Mouse (Mus musculus): Measurements from ENCODE around the gene Serpini1. TPM values are rescaled to one million over a fixed set of nuclear protein-coding genes. Genes with fewer than 3 reads are reported as not detected.

Serpini1 gene
- polyA plus RNA-seq (2012; ENCODE audit: insufficient read depth, insufficient read length, missing spikeins), result 0.52 and 2.6 TPM in 2 replicates

- Histone ChIP-seq H3K4me1 (ENCODE audit: control insufficient read depth, insufficient read depth, insufficient read length, low read length) (peaks cover 2% of the 10 kb centered on the region; the same call in 1 of the 2 replicates), H3K27ac (replicated peaks; ENCODE audit: low read depth, low read length) (peak within 1 kb of the TSS; percentile 87), H3K4me3 (ENCODE audit: insufficient read depth, low read depth, low read length) (peak within 1 kb of the TSS; percentile 83)
Observed at GRCm38 (mm10) chr3:75557292-75557691, at the start of gene Serpini1. Gene Serpini1 (plus strand): TSS chr3:75557547.

GRCm38 (mm10) chr3:75517631-75518250 lies 39.6 kb upstream of the Serpini1 start:
- Histone ChIP-seq H3K27ac (replicated peaks; ENCODE audit: low read depth, low read length) (no peak overlapping the region), H3K4me3 (ENCODE audit: insufficient read depth, low read depth, low read length) (no peak overlapping the region), H3K4me1 (ENCODE audit: control insufficient read depth, insufficient read depth, insufficient read length, low read length) (no peaks in the 10 kb centered on the region)

DNA sequence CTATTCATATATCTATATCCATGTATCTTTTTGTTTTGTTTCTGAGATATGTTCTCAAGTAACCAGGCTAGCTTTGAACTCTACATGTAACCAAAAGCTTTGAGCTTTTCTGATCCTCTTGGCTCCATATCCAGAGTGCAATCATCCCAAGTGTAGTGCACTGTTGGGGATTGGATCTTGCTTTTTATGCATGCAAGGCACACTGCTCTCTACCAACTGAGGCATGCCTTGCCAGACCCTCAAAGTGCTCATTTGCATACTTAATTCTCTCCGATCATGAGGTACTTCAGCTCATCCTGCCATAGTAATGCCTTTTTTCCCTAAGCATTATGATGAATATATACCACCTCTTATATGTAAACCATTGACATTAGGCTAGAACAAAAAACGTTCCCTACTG lies 36.0 kb upstream of the Serpini1 start:
- Histone ChIP-seq H3K27ac (replicated peaks; ENCODE audit: low read depth, low read length) (no peak overlapping the region), H3K4me3 (ENCODE audit: insufficient read depth, low read depth, low read length) (no peak overlapping the region), H3K4me1 (ENCODE audit: control insufficient read depth, insufficient read depth, insufficient read length, low read length) (no peaks in the 10 kb centered on the region)

DNA sequence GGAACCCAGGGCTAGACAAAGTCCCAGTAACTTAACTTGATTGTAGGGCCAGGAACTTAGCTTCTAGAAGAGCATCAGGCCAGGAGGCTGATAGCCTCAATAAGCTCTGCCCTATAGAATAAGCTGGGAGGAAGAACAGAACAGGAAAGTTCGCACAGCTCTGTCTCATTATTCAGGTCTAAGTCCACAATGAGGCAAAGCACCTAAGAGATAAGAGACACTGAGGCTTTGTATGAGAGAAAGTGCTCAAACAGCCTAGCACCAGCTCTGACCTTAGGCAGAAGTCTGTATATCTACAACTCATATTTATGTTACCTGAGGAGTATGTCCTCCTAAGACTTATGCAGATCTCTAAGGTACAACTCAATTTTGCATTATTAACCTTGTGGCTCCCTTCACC lies 34.8 kb upstream of the Serpini1 start:
- no peak overlapping the region for H3K27ac ChIP-seq (replicated peaks; ENCODE audit: low read depth, low read length)
- H3K4me3 ChIP-seq (ENCODE audit: insufficient read depth, low read depth, low read length), result no peak overlapping the region
- H3K4me1 ChIP-seq (ENCODE audit: control insufficient read depth, insufficient read depth, insufficient read length, low read length), result no peaks in the 10 kb centered on the region

DNA sequence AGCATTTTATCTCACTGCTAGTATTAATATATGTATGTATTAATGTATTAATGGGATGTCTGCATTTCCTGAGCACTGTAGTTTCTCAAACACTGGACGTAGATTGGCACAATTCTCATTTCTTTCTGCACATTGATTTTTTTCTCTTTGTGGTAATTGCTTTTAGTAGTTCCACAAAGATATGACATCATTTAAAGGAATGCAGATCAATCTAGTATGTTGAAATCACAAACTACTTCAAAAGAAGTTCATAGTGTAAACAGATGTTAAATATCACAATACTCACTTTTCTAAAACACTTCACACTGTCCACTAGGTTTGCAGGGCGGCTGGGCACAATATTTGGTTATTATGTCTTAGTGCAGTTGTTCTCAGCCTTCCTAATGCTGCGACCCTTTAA lies 26.3 kb upstream of the Serpini1 start:
- no peak overlapping the region for H3K27ac ChIP-seq (replicated peaks; ENCODE audit: low read depth, low read length)
- H3K4me3 ChIP-seq (ENCODE audit: insufficient read depth, low read depth, low read length), result no peak overlapping the region

GRCm38 (mm10) chr3:75534045-75534834 lies 23.1 kb upstream of the Serpini1 start:
- H3K4me3 ChIP-seq (ENCODE audit: insufficient read depth, low read depth, low read length), result no peak overlapping the region
- no peaks in the 10 kb centered on the region for H3K4me1 ChIP-seq (ENCODE audit: control insufficient read depth, insufficient read depth, insufficient read length, low read length)
- H3K27ac ChIP-seq (replicated peaks; ENCODE audit: low read depth, low read length), result no peak overlapping the region

More for the DNA sequence above, 26.3 kb upstream of the Serpini1 start:
- no peaks in the 10 kb centered on the region for H3K4me1 ChIP-seq (ENCODE audit: control insufficient read depth, insufficient read depth, insufficient read length, low read length)

GRCm38 (mm10) chr3:75541259-75541658 lies 16.1 kb upstream of the Serpini1 start:
- H3K27ac ChIP-seq (replicated peaks; ENCODE audit: low read depth, low read length), result no peak overlapping the region
- no peak overlapping the region for H3K4me3 ChIP-seq (ENCODE audit: insufficient read depth, low read depth, low read length)
- no peaks in the 10 kb centered on the region; the same call in 1 of the 2 replicates for H3K4me1 ChIP-seq (ENCODE audit: control insufficient read depth, insufficient read depth, insufficient read length, low read length)

GRCm38 (mm10) chr3:75542852-75543251 lies 14.5 kb upstream of the Serpini1 start:
- Histone ChIP-seq H3K4me3 (ENCODE audit: insufficient read depth, low read depth, low read length) (no peak overlapping the region), H3K4me1 (ENCODE audit: control insufficient read depth, insufficient read depth, insufficient read length, low read length) (peaks cover 3% of the 10 kb centered on the region; the same call in 1 of the 2 replicates), H3K27ac (replicated peaks; ENCODE audit: low read depth, low read length) (no peak overlapping the region)

GRCm38 (mm10) chr3:75544287-75544686 lies 13.1 kb upstream of the Serpini1 start:
- Histone ChIP-seq H3K4me3 (ENCODE audit: insufficient read depth, low read depth, low read length) (no peak overlapping the region), H3K4me1 (ENCODE audit: control insufficient read depth, insufficient read depth, insufficient read length, low read length) (peaks cover 3% of the 10 kb centered on the region; the same call in 1 of the 2 replicates), H3K27ac (replicated peaks; ENCODE audit: low read depth, low read length) (no peak overlapping the region)

- Histone ChIP-seq H3K4me3 (ENCODE audit: insufficient read depth, low read depth, low read length) (no peak overlapping the region), H3K27ac (replicated peaks; ENCODE audit: low read depth, low read length) (no peak overlapping the region), H3K4me1 (ENCODE audit: control insufficient read depth, insufficient read depth, insufficient read length, low read length) (peaks cover 5% of the 10 kb centered on the region)
Observed at GRCm38 (mm10) chr3:75551248-75551647, 6.1 kb upstream of the Serpini1 start.

- H3K27ac ChIP-seq (replicated peaks; ENCODE audit: low read depth, low read length), result peak overlapping the region; percentile 87
- peaks cover 2% of the 10 kb centered on the region; the same call in 1 of the 2 replicates for H3K4me1 ChIP-seq (ENCODE audit: control insufficient read depth, insufficient read depth, insufficient read length, low read length)
- H3K4me3 ChIP-seq (ENCODE audit: insufficient read depth, low read depth, low read length), result peak overlapping the region; percentile 83
Observed at GRCm38 (mm10) chr3:75556121-75556694, 1.1 kb upstream of the Serpini1 start.

DNA sequence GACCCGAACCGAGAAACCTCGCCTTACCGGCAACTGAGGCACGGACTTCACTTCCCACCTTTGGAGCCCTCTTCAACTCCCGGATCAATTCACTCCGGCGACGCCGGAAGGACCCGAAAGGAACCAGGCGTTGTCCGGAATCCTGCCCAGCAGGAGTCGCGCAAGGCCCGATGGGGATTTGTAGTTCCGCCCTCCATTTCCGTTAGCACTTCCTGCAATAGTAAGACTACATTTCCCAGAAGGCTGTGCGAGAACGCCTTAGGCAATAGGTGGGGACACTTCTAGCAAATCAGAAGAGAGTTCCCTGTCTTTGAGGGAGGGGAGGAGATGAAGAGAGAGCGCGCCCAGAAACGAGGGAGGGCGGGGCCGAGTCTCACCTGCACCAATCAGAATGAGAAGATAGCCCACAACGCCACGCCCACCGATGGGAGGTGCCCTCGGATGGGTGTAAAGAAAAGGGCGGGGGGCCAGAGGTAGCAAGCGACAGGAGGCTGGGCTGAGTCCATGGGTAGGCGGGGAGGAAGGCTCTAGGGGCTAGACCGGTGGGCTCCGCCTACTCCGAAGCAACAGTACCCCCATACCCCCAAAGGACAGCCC lies 554 bp upstream of the Serpini1 start, which contains the start of gene Pdcd10:
Gene Pdcd10 (minus strand): TSS at position 162 of the 597 bp plus-strand sequence.
- H3K4me1 ChIP-seq (ENCODE audit: control insufficient read depth, insufficient read depth, insufficient read length, low read length), result peaks cover 2% of the 10 kb centered on the region; the same call in 1 of the 2 replicates
- peak within 1 kb of the TSS; percentile 87 for H3K27ac ChIP-seq (replicated peaks; ENCODE audit: low read depth, low read length)
- H3K4me3 ChIP-seq (ENCODE audit: insufficient read depth, low read depth, low read length), result peak within 1 kb of the TSS; percentile 83

DNA sequence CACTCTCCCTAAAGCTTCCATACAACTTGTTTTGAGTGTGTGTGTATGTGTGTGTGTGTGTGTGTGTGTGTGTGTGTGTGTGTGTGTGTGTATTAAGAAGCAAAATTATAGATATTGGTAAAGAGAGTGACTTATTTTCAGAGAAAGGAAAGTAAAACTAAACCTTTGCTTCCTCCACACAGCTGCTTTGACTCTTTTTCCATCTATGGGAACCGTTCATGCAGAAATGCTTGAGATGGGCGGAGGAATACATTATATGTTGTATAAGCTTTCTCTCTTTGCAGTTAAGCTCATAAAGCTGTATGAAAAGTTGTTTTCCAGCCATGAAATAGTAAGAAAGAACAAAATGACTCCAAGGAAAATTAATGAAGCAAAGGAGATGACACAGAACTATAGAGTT lies 16.7 kb downstream of the Serpini1 start:
- Histone ChIP-seq H3K4me1 (ENCODE audit: control insufficient read depth, insufficient read depth, insufficient read length, low read length) (no peaks in the 10 kb centered on the region; the same call in 1 of the 2 replicates), H3K27ac (replicated peaks; ENCODE audit: low read depth, low read length) (no peak overlapping the region), H3K4me3 (ENCODE audit: insufficient read depth, low read depth, low read length) (no peak overlapping the region)

DNA sequence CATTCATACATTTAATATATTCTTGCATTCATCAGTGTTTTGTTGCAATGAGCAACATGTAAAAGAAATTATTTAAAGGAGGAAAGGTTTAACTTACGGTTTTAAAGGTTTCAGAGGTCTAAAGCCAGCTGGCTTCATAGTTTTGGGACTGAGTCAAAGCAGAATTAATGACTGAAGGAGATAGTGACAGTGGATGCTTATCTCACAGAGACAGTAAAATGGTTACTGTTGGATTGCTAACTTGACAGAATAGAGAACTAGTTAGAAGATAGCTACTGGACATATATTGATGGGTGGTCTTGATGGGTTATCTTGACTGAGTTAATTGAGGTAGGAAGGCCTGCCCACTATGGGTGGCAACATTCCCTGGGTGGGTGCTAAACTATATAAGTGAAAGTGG lies 18.2 kb downstream of the Serpini1 start:
- Histone ChIP-seq H3K4me3 (ENCODE audit: insufficient read depth, low read depth, low read length) (no peak overlapping the region), H3K27ac (replicated peaks; ENCODE audit: low read depth, low read length) (no peak overlapping the region), H3K4me1 (ENCODE audit: control insufficient read depth, insufficient read depth, insufficient read length, low read length) (no peaks in the 10 kb centered on the region; the same call in 1 of the 2 replicates)

DNA sequence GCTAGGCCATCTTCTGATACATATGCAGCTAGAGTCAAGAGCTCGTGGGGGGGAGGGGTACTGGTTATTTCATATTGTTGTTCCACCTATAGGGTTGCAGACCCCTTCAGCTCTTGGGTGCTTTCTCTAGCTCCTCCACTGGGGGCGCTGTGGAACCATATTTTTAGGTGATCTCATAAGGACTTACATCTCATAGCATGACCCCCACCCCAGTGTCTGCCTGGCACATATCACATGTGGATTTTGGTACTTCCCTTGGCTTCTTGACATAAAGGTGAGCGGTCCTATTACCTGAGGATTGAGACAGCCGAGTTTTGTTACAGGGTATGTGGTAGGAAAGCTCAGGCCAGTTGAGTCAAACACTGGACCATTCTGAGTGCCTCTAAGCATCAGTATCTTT lies 22.0 kb downstream of the Serpini1 start:
- H3K4me3 ChIP-seq (ENCODE audit: insufficient read depth, low read depth, low read length), result no peak overlapping the region
- H3K4me1 ChIP-seq (ENCODE audit: control insufficient read depth, insufficient read depth, insufficient read length, low read length), result no peaks in the 10 kb centered on the region
- no peak overlapping the region for H3K27ac ChIP-seq (replicated peaks; ENCODE audit: low read depth, low read length)

All from brown adipose tissue, adult 24 weeks (tissue).